Mouse (Mus musculus) liver, embryonic 16.5 days (tissue): Measurements from ENCODE around the gene Vopp1. TPM values are rescaled to one million over a fixed set of nuclear protein-coding genes. Genes with fewer than 3 reads are reported as not detected.

Source experiments
- ATAC-seq: fragments of 200-750 bp; cut with Nextera tagmentation; 2 replicates; pipeline ENCODE4 v1.8.0; 2017; ENCODE audit warnings: low read depth, mild to moderate bottlenecking, moderate number of reproducible peaks, moderate library complexity
- H3K27ac ChIP-seq: fragments of 300-500 bp; sonication (generic); 2 replicates; pipeline ENCODE4 v1.5.1; 2014; ENCODE audit warnings: mild to moderate bottlenecking, low read length
- H3K27me3 ChIP-seq: fragments of 300-500 bp; sonication (generic); 2 replicates; pipeline ENCODE4 v1.6.1; 2014; ENCODE audit warnings: low read depth, low read length, mixed read lengths; ENCODE audit not compliant: control insufficient read depth, insufficient read depth
- H3K36me3 ChIP-seq: fragments of 300-500 bp; sonication (generic); 2 replicates; pipeline ENCODE4 v1.6.1; 2014; ENCODE audit warnings: mild to moderate bottlenecking; ENCODE audit not compliant: control insufficient read depth, insufficient read depth
- H3K4me1 ChIP-seq: fragments of 300-500 bp; sonication (generic); 2 replicates; pipeline ENCODE4 v1.6.1; 2014; ENCODE audit warnings: low read depth, low read length, mixed read lengths; ENCODE audit not compliant: control insufficient read depth
- H3K4me2 ChIP-seq: fragments of 300-500 bp; sonication (generic); 2 replicates; pipeline ENCODE4 v1.6.1; 2014; ENCODE audit warnings: low read depth, low read length, mixed read lengths
- H3K4me3 ChIP-seq: fragments of 300-500 bp; sonication (generic); 2 replicates; pipeline ENCODE4 v1.5.1; 2014; ENCODE audit warnings: low read depth, mild to moderate bottlenecking, low read length
- H3K9ac ChIP-seq: fragments of 300-500 bp; sonication (generic); 2 replicates; pipeline ENCODE4 v1.6.1; 2014; ENCODE audit warnings: low read depth, low read length
- H3K9me3 ChIP-seq: fragments of 300-500 bp; sonication (generic); replicated peaks from 2 replicates; pipeline ENCODE4 v1.6.1; 2016; ENCODE audit warnings: low read length; ENCODE audit not compliant: control insufficient read depth
- WGBS: fragments of 180-500 bp; shearing (Covaris S2); extraction: QIAGEN DNeasy Blood & Tissue Kit; methylation state at CpG from one replicate; pipeline ENCODE4 v1.1.7; 2014; ENCODE audit not compliant: insufficient replicate concordance; 5-methylcytosine and 5-hydroxymethylcytosine counted together
- polyA plus RNA-seq: library from polyadenylated mRNA; unstranded; fragments of >200 nt; fragmentation: Nextera tagmentation; extraction: Ambion mirVana; gene quantifications from 2 replicates; pipeline ENCODE4 v1.2.1, GENCODE M21; 2015

Vopp1 gene
- polyA plus RNA-seq, 1 experiment from 2014 or later: 62.5 TPM

GRCm38 (mm10) chr6:57743333-57743732 lies 81.6 kb downstream of the Vopp1 start:
- Histone ChIP-seq H3K4me1 (peaks cover 41% of the 10 kb centered on the region), H3K27ac (peak overlapping the region; percentile 92), H3K36me3 (no peaks in the 10 kb centered on the region; the same call in 1 of the 2 replicates), H3K9ac (no peak overlapping the region), H3K27me3 (no peaks in the 10 kb centered on the region), H3K4me3 (no peak overlapping the region), H3K4me2 (no peak overlapping the region), H3K9me3 (no peaks in the 10 kb centered on the region)
- peak; percentile 44 for ATAC-seq
- WGBS: 45% methylated on average over 2 of the region's 2 CpGs

DNA sequence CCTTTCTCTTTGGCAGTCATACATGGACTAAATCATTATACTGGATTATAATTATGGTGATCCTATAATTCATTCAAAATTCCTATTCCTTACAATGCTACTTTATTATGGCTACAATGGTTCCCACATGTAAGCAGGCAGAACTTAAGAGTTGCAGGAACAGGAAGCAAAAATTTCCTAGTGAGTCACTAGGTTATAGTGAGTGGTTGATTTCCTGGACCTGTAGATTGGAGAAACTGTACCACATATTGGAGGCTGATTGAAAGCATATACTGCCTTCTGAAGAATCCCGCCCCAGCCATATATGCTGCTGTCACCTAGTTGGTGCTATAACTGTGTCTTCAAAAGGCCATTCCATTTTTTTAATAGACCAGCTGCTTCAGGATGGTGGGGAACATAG lies 82.2 kb downstream of the Vopp1 start:
- H3K4me3 ChIP-seq: no peak overlapping the region
- H3K27me3 ChIP-seq: no peaks in the 10 kb centered on the region
- H3K9ac ChIP-seq: no peak overlapping the region
- peak overlapping the region; percentile 2; the same call in 1 of the 2 replicates for H3K27ac ChIP-seq
- peaks cover 36% of the 10 kb centered on the region for H3K4me1 ChIP-seq
- no peak for ATAC-seq
- no peak overlapping the region for H3K4me2 ChIP-seq
- no peaks in the 10 kb centered on the region for H3K36me3 ChIP-seq
- 89% methylated on average over 1 of the region's 1 CpGs for WGBS
- H3K9me3 ChIP-seq: no peaks in the 10 kb centered on the region

DNA sequence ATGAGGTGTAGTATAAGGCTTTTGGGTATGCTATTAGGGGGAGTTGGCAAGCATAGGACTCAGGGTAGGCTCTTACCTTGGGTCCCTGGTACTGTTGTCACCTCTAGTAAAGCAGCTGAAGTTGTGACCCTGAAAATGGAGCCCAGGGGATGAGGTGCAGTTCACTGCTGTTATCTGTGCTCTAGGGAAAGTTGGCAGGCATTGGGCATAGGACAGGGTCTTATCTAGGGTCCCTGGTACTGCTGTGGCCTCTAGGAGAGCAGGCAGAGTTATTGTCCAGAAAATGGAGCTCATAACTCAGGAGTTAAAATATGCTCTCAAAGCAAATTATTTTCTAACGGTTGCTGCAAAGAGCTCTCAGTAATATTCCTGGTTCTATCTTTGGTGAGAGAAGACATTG lies 103.6 kb downstream of the Vopp1 start:
- Histone ChIP-seq H3K27me3 (no peaks in the 10 kb centered on the region), H3K4me1 (peaks cover 4% of the 10 kb centered on the region), H3K9me3 (no peaks in the 10 kb centered on the region), H3K9ac (no peak overlapping the region), H3K4me3 (no peak overlapping the region), H3K36me3 (peaks cover 3% of the 10 kb centered on the region), H3K27ac (no peak overlapping the region), H3K4me2 (no peak overlapping the region)
- WGBS: 78% methylated on average over 1 of the region's 1 CpGs
- ATAC-seq: peak; percentile 60; the same call in 1 of the 2 replicates

- 14% methylated on average over 1 of the region's 1 CpGs for WGBS
- peak; percentile 39; the same call in 1 of the 2 replicates for ATAC-seq
Observed at GRCm38 (mm10) chr6:57711726-57712125, 113.2 kb downstream of the Vopp1 start.

DNA sequence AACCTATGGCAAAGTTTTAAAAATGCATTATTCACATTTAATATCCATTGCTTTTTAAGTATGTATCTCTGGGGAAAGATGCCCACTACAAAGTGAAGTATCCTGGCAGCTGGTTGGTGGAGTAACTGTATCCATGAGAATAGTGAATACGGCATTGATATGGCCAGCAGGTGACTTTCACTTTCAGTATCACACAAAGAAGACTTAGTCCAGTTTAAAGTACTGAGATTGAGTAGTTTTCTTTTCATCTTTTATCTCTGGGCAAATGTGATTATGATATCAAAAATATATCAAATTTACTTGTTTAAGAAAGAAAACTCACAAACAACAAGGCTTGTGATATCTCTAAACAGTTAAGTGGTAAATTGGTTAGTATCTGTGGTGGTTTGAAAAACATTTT lies 118.2 kb downstream of the Vopp1 start:
- H3K4me3 ChIP-seq: no peak overlapping the region
- H3K4me1 ChIP-seq: peaks cover 15% of the 10 kb centered on the region
- H3K9ac ChIP-seq: no peak overlapping the region
- no peak overlapping the region for H3K4me2 ChIP-seq
- ATAC-seq: no peak
- H3K36me3 ChIP-seq: no peaks in the 10 kb centered on the region
- WGBS: 82% methylated on average over 1 of the region's 1 CpGs
- no peaks in the 10 kb centered on the region for H3K9me3 ChIP-seq
- H3K27me3 ChIP-seq: no peaks in the 10 kb centered on the region
- H3K27ac ChIP-seq: no peak overlapping the region

More at GRCm38 (mm10) chr6:57711726-57712125, 113.2 kb downstream of the Vopp1 start:
- Histone ChIP-seq H3K9ac (no peak overlapping the region), H3K27ac (no peak overlapping the region), H3K4me1 (peaks cover 5% of the 10 kb centered on the region; the same call in 1 of the 2 replicates), H3K9me3 (no peaks in the 10 kb centered on the region), H3K36me3 (no peaks in the 10 kb centered on the region), H3K4me3 (no peak overlapping the region), H3K27me3 (no peaks in the 10 kb centered on the region), H3K4me2 (no peak overlapping the region)

GRCm38 (mm10) chr6:57703703-57704102 lies 121.3 kb downstream of the Vopp1 start:
- peak overlapping the region; percentile 93 for H3K9ac ChIP-seq
- peak overlapping the region; percentile 94 for H3K27ac ChIP-seq
- H3K27me3 ChIP-seq: no peaks in the 10 kb centered on the region
- WGBS: 15% methylated on average over 2 of the region's 2 CpGs
- peak overlapping the region; percentile 86 for H3K4me3 ChIP-seq
- H3K9me3 ChIP-seq: no peaks in the 10 kb centered on the region
- ATAC-seq: no peak
- peak overlapping the region; percentile 91 for H3K4me2 ChIP-seq
- no peaks in the 10 kb centered on the region for H3K36me3 ChIP-seq
- peaks cover 15% of the 10 kb centered on the region for H3K4me1 ChIP-seq

- H3K4me3 ChIP-seq: peak overlapping the region; percentile 86
- H3K4me2 ChIP-seq: peak overlapping the region; percentile 91
- peak overlapping the region; percentile 94 for H3K27ac ChIP-seq
- no peaks in the 10 kb centered on the region for H3K27me3 ChIP-seq
- H3K4me1 ChIP-seq: peaks cover 15% of the 10 kb centered on the region
- ATAC-seq: peak; percentile 98
- H3K9me3 ChIP-seq: no peaks in the 10 kb centered on the region
- H3K9ac ChIP-seq: peak overlapping the region; percentile 93
- H3K36me3 ChIP-seq: no peaks in the 10 kb centered on the region
- 0% methylated on average over 59 of the region's 59 CpGs for WGBS
Observed at GRCm38 (mm10) chr6:57702743-57703499, 122.0 kb downstream of the Vopp1 start.

DNA sequence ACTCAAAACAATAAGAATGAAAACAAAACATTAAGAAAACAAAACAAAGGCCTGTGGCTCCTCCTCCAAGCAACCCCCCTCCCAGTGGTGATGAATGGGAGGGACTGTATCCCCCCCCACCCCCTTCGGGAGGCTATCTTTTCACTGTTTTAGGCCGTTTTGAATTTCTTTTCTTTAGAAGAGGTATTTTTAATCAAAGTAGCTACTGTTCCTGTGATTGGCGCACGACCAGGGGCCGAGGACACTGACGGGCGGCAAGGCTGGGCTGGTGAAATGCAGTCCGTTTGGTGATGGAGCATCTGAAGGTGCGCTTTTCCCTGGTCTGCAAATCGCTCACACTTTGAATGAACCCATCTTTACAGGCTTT lies 122.6 kb downstream of the Vopp1 start, which contains the start of gene Lancl2:
TSS of gene Lancl2 (plus strand) at position 165 of the 367 bp plus-strand sequence.
- no peaks in the 10 kb centered on the region for H3K27me3 ChIP-seq

DNA sequence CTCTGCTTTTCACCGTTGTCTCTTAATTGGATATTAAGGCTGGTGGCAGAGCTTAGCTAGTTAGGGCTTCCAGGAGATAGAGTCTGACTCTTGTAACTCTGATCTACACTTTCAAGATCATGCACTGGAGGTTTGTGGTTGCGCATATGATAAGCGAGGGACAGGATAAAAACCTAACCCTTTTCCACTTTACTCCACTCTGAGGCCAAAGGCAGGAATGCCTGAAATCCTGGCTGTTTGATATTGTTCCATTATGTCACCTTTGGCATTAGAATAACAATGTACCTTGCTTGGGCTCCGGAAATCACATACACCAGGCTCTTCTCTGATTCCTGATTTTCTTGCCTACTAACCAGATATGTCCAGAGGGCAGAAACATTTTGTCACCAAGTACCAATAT lies 123.3 kb downstream of the Vopp1 start:
- Histone ChIP-seq H3K4me2 (peak overlapping the region; percentile 91), H3K27me3 (no peaks in the 10 kb centered on the region)
- WGBS: 62% methylated on average over 4 of the region's 4 CpGs

More for the DNA sequence above, 122.6 kb downstream of the Vopp1 start, which contains the start of gene Lancl2:
- Histone ChIP-seq H3K4me2 (peak within 1 kb of the TSS; percentile 91), H3K27ac (peak within 1 kb of the TSS; percentile 94), H3K9ac (peak within 1 kb of the TSS; percentile 93), H3K4me1 (peaks cover 15% of the 10 kb centered on the region), H3K4me3 (peak within 1 kb of the TSS; percentile 86), H3K36me3 (no peaks in the 10 kb centered on the region), H3K9me3 (no peaks in the 10 kb centered on the region)
- ATAC-seq: peak; percentile 12
- under 1% methylated on average over 10 of the region's 10 CpGs for whole genome bisulfite sequencing

More for the DNA sequence above, 123.3 kb downstream of the Vopp1 start:
- Histone ChIP-seq H3K9ac (no peak overlapping the region), H3K4me3 (peak overlapping the region; percentile 86), H3K9me3 (no peaks in the 10 kb centered on the region), H3K4me1 (peaks cover 15% of the 10 kb centered on the region), H3K27ac (no peak overlapping the region), H3K36me3 (no peaks in the 10 kb centered on the region)
- ATAC-seq: no peak
